ENCODE assay signal across 19 mouse cellular contexts in genomic region chr1:134213405-134213804, GRCm38 (mm10). TPM values are rescaled to one million over a fixed set of nuclear protein-coding genes. Genes with fewer than 3 reads are reported as not detected.
DNase-seq lines count a peak whose midpoint lies in the region; ATAC-seq and TF ChIP-seq lines count a peak whose summit lies in the region.
"Had no signal": no experiment of that assay in that cellular context is flagged by ENCODE, and none has a peak within 500 bp of the region (broad histone marks: within the 10 kb centered on the region; RNA-seq: fewer than 3 reads in every experiment).

No protein-coding gene starts in this region.

- no peak overlapping the region for H3K27ac ChIP-seq in forebrain, postnatal 0 days (ENCODE audit: low read depth, low read length)
- H3K27ac ChIP-seq in forebrain, embryonic 12.5 days, result no peak overlapping the region
- no peak overlapping the region for H3K27ac ChIP-seq in kidney, embryonic 16.5 days (ENCODE audit: low read length)
- no peak overlapping the region for H3K27ac ChIP-seq in liver, postnatal 0 days (ENCODE audit: low read depth)
- H3K27ac ChIP-seq: heart, embryonic 13.5 days; midbrain, embryonic 12.5 days; neural tube, embryonic 12.5 days had no signal

- peak; percentile 40; the same call in 1 of the 2 replicates for ATAC-seq in forebrain, postnatal 0 days
- no peak for ATAC-seq in forebrain, embryonic 12.5 days (ENCODE audit: low FRiP score)
- no peak for ATAC-seq in kidney, embryonic 16.5 days (ENCODE audit: low FRiP score, low TSS enrichment)
- peak; percentile 47 for ATAC-seq in liver, postnatal 0 days
- ATAC-seq: activated CD4-positive, CD25-positive, alpha-beta regulatory T cell, adult 4 months had no signal

- H3K27me3 ChIP-seq in forebrain, postnatal 0 days (ENCODE audit: insufficient read depth, low read length), result no peaks in the 10 kb centered on the region
- H3K27me3 ChIP-seq in forebrain, embryonic 12.5 days, result peaks cover 51% of the 10 kb centered on the region
- no peaks in the 10 kb centered on the region for H3K27me3 ChIP-seq in kidney, embryonic 16.5 days (ENCODE audit: insufficient read depth, low read length)
- H3K27me3 ChIP-seq in liver, postnatal 0 days (ENCODE audit: insufficient read depth, low read length), result no peaks in the 10 kb centered on the region
- H3K27me3 ChIP-seq: neural tube, embryonic 12.5 days had no signal

- no peak overlapping the region for H3K9ac ChIP-seq in forebrain, postnatal 0 days
- no peak overlapping the region for H3K9ac ChIP-seq in forebrain, embryonic 12.5 days
- no peak overlapping the region for H3K9ac ChIP-seq in kidney, embryonic 16.5 days (replicated peaks; ENCODE audit: low read length)
- H3K9ac ChIP-seq in liver, postnatal 0 days (replicated peaks), result no peak overlapping the region; the same call in 1 of the 2 replicates
- H3K9ac ChIP-seq: heart, embryonic 13.5 days; midbrain, embryonic 12.5 days; neural tube, embryonic 12.5 days had no signal

- H3K4me3 ChIP-seq in forebrain, postnatal 0 days (ENCODE audit: low read depth, low read length), result no peak overlapping the region
- H3K4me3 ChIP-seq in forebrain, embryonic 12.5 days (replicated peaks), result no peak overlapping the region
- no peak overlapping the region for H3K4me3 ChIP-seq in kidney, embryonic 16.5 days (ENCODE audit: low read length)
- H3K4me3 ChIP-seq in liver, postnatal 0 days (ENCODE audit: low read depth, low read length), result no peak overlapping the region
- H3K4me3 ChIP-seq: heart, embryonic 13.5 days; midbrain, embryonic 12.5 days; neural tube, embryonic 12.5 days had no signal

- 0 out of 2 replicates have a peak, but pooled peaks cover 4% of the 10 kb centered on the region for H3K4me1 ChIP-seq in forebrain, postnatal 0 days (ENCODE audit: insufficient read depth)
- peaks cover 31% of the 10 kb centered on the region for H3K4me1 ChIP-seq in forebrain, embryonic 12.5 days
- peaks cover 56% of the 10 kb centered on the region for H3K4me1 ChIP-seq in kidney, embryonic 16.5 days (ENCODE audit: insufficient read depth, low read length)
- H3K4me1 ChIP-seq in liver, postnatal 0 days (ENCODE audit: insufficient read depth), result peaks cover 19% of the 10 kb centered on the region

- H3K36me3 ChIP-seq in forebrain, postnatal 0 days (ENCODE audit: insufficient read depth), result no peaks in the 10 kb centered on the region
- no peaks in the 10 kb centered on the region for H3K36me3 ChIP-seq in forebrain, embryonic 12.5 days (replicated peaks)
- no peaks in the 10 kb centered on the region for H3K36me3 ChIP-seq in kidney, embryonic 16.5 days (ENCODE audit: insufficient read depth, low read length)
- no peaks in the 10 kb centered on the region for H3K36me3 ChIP-seq in liver, postnatal 0 days (replicated peaks; ENCODE audit: insufficient read depth, low read length)
- H3K36me3 ChIP-seq: heart, embryonic 13.5 days; midbrain, embryonic 12.5 days; neural tube, embryonic 12.5 days had no signal

- no peak for TF ChIP-seq CTCF in forebrain, postnatal 0 days (IDR thresholded peaks at IDR 0.05; ENCODE audit: low read depth)
- no peak for TF ChIP-seq CTCF in liver, postnatal 0 days (IDR thresholded peaks at IDR 0.05; ENCODE audit: low read depth)

- H3K4me2 ChIP-seq in forebrain, postnatal 0 days (ENCODE audit: low read depth), result no peak overlapping the region
- no peak overlapping the region for H3K4me2 ChIP-seq in forebrain, embryonic 12.5 days
- no peak overlapping the region for H3K4me2 ChIP-seq in kidney, embryonic 16.5 days (replicated peaks; ENCODE audit: low read depth, low read length)
- peak overlapping the region; percentile 40 for H3K4me2 ChIP-seq in liver, postnatal 0 days (ENCODE audit: low read depth, low read length)
- H3K4me2 ChIP-seq: heart, embryonic 13.5 days; midbrain, embryonic 12.5 days; neural tube, embryonic 12.5 days had no signal

- TF ChIP-seq EP300 in liver, postnatal 0 days (IDR thresholded peaks at IDR 0.05; ENCODE audit: low read depth), result peak; percentile 74; the same call in 1 of the 2 replicates

- WGBS in forebrain, postnatal 0 days, result 68% methylated on average over 7 of the region's 7 CpGs
- WGBS in forebrain, embryonic 12.5 days, result 77% methylated on average over 7 of the region's 7 CpGs
- WGBS in kidney, embryonic 16.5 days, result 56% methylated on average over 7 of the region's 7 CpGs
- 53% methylated on average over 7 of the region's 7 CpGs for WGBS in liver, postnatal 0 days (ENCODE audit: insufficient replicate concordance)

- DNase-seq in forebrain, postnatal 0 days, result no peak
- peak; percentile 36 for DNase-seq in kidney, postnatal 10 days
- peak; percentile 79 for DNase-seq in brain, adult 2 months (ENCODE audit: low read depth, low spot score)
- DNase-seq in liver, postnatal 0 days, result no peak
- DNase-seq in spleen, adult 18-20 months, result no peak
- DNase-seq in urinary bladder, postnatal 4 days (ENCODE audit: low spot score in 2 of 2), result no peak
- DNase-seq: cerebellum, postnatal 10 days; kidney, adult 2 months; lung, postnatal 14 days had no signal

- no peaks in the 10 kb centered on the region for H3K9me3 ChIP-seq in forebrain, postnatal 0 days (ENCODE audit: low read length)
- H3K9me3 ChIP-seq in forebrain, embryonic 12.5 days, result no peaks in the 10 kb centered on the region
- no peaks in the 10 kb centered on the region for H3K9me3 ChIP-seq in kidney, embryonic 16.5 days (ENCODE audit: low read length)
- H3K9me3 ChIP-seq in liver, postnatal 0 days (ENCODE audit: low read length), result no peaks in the 10 kb centered on the region
- H3K9me3 ChIP-seq: heart, embryonic 13.5 days; midbrain, embryonic 12.5 days; neural tube, embryonic 12.5 days had no signal

RNA-seq across cellular contexts. Expression of gene Mybph, which starts 20.2 kb away (rescaled TPM):
- 0.10 and 0.23 TPM in 2 replicates for total RNA-seq in forebrain, postnatal 0 days (2014; rRNA removed)
- 0.12 TPM in 1 of 2 replicates, not detected in the other for polyA plus RNA-seq in forebrain, postnatal 0 days (2015; fragmentation: Nextera tagmentation; extraction: Ambion mirVana)
- polyA plus RNA-seq in forebrain, embryonic 12.5 days (2016; fragmentation: Nextera tagmentation; extraction: Ambion mirVana), result 0.15 and 0.34 TPM in 2 replicates
- 1.6 and 1.7 TPM in 2 replicates for polyA plus RNA-seq in kidney, embryonic 16.5 days (2015; fragmentation: Nextera tagmentation; extraction: Ambion mirVana)
- 0.14 TPM in 1 of 2 replicates, not detected in the other for polyA plus RNA-seq in liver, postnatal 0 days (2015; fragmentation: Nextera tagmentation; extraction: Ambion mirVana)
- total RNA-seq: ES-E14; layer of hippocampus, adult 18-20 months; left cerebral cortex, postnatal 14 days had no signal
- polyA plus RNA-seq: activated CD4-positive, CD25-positive, alpha-beta regulatory T cell, adult 4 months; midbrain, embryonic 12.5 days; spleen, adult 2 months had no signal

RNA-seq across cellular contexts. Expression of gene Adora1, which starts 21.8 kb away (rescaled TPM):
- 38.4 and 41.5 TPM in 2 replicates for total RNA-seq in forebrain, postnatal 0 days (2014; rRNA removed)
- polyA plus RNA-seq in forebrain, postnatal 0 days (2015; fragmentation: Nextera tagmentation; extraction: Ambion mirVana), result 29.3 and 37.5 TPM in 2 replicates
- polyA plus RNA-seq in forebrain, embryonic 12.5 days (2016; fragmentation: Nextera tagmentation; extraction: Ambion mirVana), result 1.4 and 1.8 TPM in 2 replicates
- 10.4 and 10.6 TPM in 2 replicates for polyA plus RNA-seq in kidney, embryonic 16.5 days (2015; fragmentation: Nextera tagmentation; extraction: Ambion mirVana)
- polyA plus RNA-seq in liver, postnatal 0 days (2015; fragmentation: Nextera tagmentation; extraction: Ambion mirVana), result 6.4 and 8.3 TPM in 2 replicates

RNA-seq across cellular contexts. Expression of gene Chil1, which starts 31.4 kb away (rescaled TPM):
- total RNA-seq in forebrain, postnatal 0 days (2014; rRNA removed), result 0.38 and 1.3 TPM in 2 replicates
- polyA plus RNA-seq in forebrain, postnatal 0 days (2015; fragmentation: Nextera tagmentation; extraction: Ambion mirVana), result 3.3 and 4.1 TPM in 2 replicates
- 1.9 and 2.5 TPM in 2 replicates for polyA plus RNA-seq in forebrain, embryonic 12.5 days (2016; fragmentation: Nextera tagmentation; extraction: Ambion mirVana)
- polyA plus RNA-seq in kidney, embryonic 16.5 days (2015; fragmentation: Nextera tagmentation; extraction: Ambion mirVana), result 0.85 and 1.4 TPM in 2 replicates
- polyA plus RNA-seq in liver, postnatal 0 days (2015; fragmentation: Nextera tagmentation; extraction: Ambion mirVana), result 18.8 and 19.3 TPM in 2 replicates
- polyA plus RNA-seq: activated CD4-positive, CD25-positive, alpha-beta regulatory T cell, adult 4 months had no signal

Comparison
In these comparisons a context has a peak if more than half of its experiments do, and no peak if none do; other contexts are left out.
1. ATAC-seq: peak in forebrain, postnatal 0 days (single experiment) and liver, postnatal 0 days (single experiment); none in forebrain, embryonic 12.5 days (single experiment) and kidney, embryonic 16.5 days (single experiment).
2. DNase-seq: peak in kidney, postnatal 10 days (single experiment) and brain, adult 2 months (single experiment); none in forebrain, postnatal 0 days (single experiment), liver, postnatal 0 days (single experiment), spleen, adult 18-20 months (0 of 2) and urinary bladder, postnatal 4 days (0 of 2).